Mouse (Mus musculus) midbrain, embryonic 10.5 days (tissue): ENCODE data around the gene Nt5dc1. TPM values are rescaled to one million over a fixed set of nuclear protein-coding genes. Genes with fewer than 3 reads are reported as not detected.

Source experiments
- DNase-seq: peaks from one replicate; pipeline ENCODE4 v3.0.0-alpha.2; 2017; ENCODE audit warnings: low spot score
- H3K27ac ChIP-seq: fragments of 300-500 bp; sonication (generic); replicated peaks from 2 replicates; pipeline ENCODE4 v1.5.1; 2016; ENCODE audit warnings: mild to moderate bottlenecking
- H3K27me3 ChIP-seq: fragments of 300-500 bp; sonication (generic); 2 replicates; pipeline ENCODE4 v1.6.1; 2016; ENCODE audit warnings: low read depth, mild to moderate bottlenecking; ENCODE audit not compliant: poor library complexity, severe bottlenecking
- H3K36me3 ChIP-seq: fragments of 300-500 bp; sonication (generic); 2 replicates; pipeline ENCODE4 v1.6.1; 2016; ENCODE audit warnings: mild to moderate bottlenecking, moderate library complexity
- H3K4me1 ChIP-seq: fragments of 300-500 bp; sonication (generic); 2 replicates; pipeline ENCODE4 v1.6.1; 2016
- H3K4me3 ChIP-seq: fragments of 300-500 bp; sonication (generic); 2 replicates; pipeline ENCODE4 v1.5.1; 2016; ENCODE audit warnings: mild to moderate bottlenecking, moderate library complexity
- H3K9me3 ChIP-seq: fragments of 300-500 bp; sonication (generic); replicated peaks from 2 replicates; pipeline ENCODE4 v1.6.1; 2016; ENCODE audit warnings: mild to moderate bottlenecking
- WGBS: fragments of 180-500 bp; shearing (Covaris S2); methylation state at CpG from one replicate; pipeline ENCODE4 v1.1.7; 2016; 5-methylcytosine and 5-hydroxymethylcytosine counted together
- polyA plus RNA-seq: library from polyadenylated mRNA; unstranded; fragments of >200 nt; fragmentation: Nextera tagmentation; extraction: Ambion mirVana; gene quantifications from 2 replicates; pipeline ENCODE4 v1.2.1, GENCODE M21; 2016

The Nt5dc1 gene
- polyA plus RNA-seq, 1 experiment from 2014 or later = 6.3 TPM

DNA sequence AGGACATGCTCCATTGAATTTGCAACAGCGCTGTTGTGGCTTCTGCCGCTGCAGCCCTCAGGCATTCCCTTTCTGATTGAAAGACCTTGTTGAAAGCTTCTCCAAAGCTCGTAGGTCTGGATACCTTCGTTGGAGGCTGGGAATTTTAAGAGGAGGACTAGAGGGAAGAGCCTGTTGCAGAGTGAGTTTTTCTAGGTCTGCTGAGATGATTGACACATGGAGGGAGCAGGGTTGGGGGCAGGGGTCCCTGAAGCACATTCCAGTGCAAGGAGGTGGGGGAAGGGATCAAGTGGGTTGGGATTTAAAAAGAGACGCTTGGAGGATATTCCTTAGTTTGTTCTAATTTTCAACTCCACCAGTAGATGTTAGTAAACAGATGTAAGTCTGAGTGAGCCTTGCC is 118.0 kb downstream of the Nt5dc1 start:
- 6% methylated on average over 5 of the region's 5 CpGs for WGBS
- DNase-seq = peak; percentile 37
- Histone ChIP-seq H3K4me1 (peaks cover 40% of the 10 kb centered on the region), H3K4me3 (peak overlapping the region; percentile 71), H3K27me3 (0 out of 2 replicates have a peak, but pooled peaks cover 4% of the 10 kb centered on the region), H3K9me3 (no peaks in the 10 kb centered on the region), H3K36me3 (no peaks in the 10 kb centered on the region), H3K27ac (peak overlapping the region; percentile 80)

DNA sequence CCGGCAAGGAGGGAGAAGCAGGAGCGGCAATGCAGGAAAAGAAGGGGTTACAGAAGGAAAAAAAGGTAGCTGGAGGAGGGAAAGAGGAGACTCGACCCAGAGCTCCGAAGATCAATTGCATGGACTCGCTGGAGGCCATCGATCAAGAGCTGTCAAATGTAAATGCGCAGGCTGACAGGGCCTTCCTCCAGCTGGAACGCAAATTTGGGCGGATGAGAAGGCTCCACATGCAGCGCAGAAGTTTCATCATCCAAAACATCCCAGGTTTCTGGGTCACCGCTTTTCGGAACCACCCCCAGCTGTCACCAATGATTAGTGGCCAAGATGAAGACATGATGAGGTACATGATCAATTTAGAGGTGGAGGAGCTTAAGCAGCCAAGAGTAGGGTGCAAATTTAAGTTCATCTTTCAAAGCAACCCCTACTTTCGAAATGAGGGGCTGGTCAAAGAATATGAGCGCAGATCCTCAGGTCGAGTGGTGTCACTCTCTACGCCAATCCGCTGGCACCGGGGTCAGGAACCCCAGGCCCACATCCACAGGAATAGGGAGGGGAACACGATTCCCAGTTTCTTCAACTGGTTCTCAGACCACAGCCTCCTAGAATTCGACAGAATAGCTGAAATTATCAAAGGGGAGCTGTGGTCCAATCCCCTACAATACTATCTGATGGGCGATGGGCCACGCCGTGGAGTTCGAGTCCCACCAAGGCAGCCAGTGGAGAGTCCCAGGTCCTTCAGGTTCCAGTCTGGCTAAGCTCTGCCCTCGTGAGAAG is 120.2 kb downstream of the Nt5dc1 start:
- peak overlapping the region; percentile 71 for H3K4me3 ChIP-seq
- 0 out of 2 replicates have a peak, but pooled peaks cover 4% of the 10 kb centered on the region for H3K27me3 ChIP-seq
- peak overlapping the region; percentile 83 for H3K27ac ChIP-seq
- H3K36me3 ChIP-seq = no peaks in the 10 kb centered on the region
- 51% methylated on average over 25 of the region's 25 CpGs for WGBS
- peaks cover 40% of the 10 kb centered on the region for H3K4me1 ChIP-seq
- no peak for DNase-seq
- no peaks in the 10 kb centered on the region for H3K9me3 ChIP-seq

DNA sequence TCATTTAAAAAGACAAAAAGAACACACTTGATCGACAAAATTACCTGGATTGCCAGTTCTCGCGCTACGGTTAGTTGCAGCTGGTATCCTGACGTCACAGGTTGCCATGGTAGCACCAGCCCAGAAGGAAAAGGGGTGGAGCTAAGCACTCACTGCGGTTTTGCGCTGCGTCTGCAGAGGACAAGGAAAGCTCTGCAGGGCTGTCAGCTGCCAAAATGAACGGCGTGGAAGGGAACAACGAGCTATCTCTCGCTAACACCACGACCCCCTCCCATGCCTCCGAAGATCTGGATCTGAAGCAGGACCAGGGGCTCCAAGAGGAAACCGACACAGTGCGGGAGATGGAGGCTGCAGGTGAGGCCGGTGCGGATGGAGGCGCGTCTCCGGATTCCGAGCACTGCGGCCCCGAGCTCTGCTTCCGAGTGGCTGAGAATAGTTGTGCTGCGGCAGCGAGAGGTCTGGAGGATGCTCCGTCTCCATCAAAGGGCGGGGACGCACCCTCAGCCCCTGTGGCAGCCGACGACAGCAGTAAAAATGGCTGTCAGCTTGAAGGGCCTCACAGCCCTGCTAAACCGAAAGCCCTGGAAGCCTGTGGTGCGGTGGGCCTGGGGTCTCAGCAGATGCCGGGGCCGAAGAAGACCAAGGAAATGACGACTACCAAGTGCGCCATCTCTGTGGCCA is 120.9 kb downstream of the Nt5dc1 start, which contains the start of gene Tspyl4:
Gene Tspyl4 (plus strand): TSS at position 144 of the 681 bp plus-strand sequence.
- Histone ChIP-seq H3K4me3 (peak within 1 kb of the TSS; percentile 71), H3K4me1 (peaks cover 40% of the 10 kb centered on the region), H3K9me3 (no peaks in the 10 kb centered on the region), H3K27ac (peak within 1 kb of the TSS; percentile 83), H3K27me3 (0 out of 2 replicates have a peak, but pooled peaks cover 4% of the 10 kb centered on the region), H3K36me3 (no peaks in the 10 kb centered on the region)
- peak; percentile 92 for DNase-seq
- WGBS = under 1% methylated on average over 38 of the region's 38 CpGs

DNA sequence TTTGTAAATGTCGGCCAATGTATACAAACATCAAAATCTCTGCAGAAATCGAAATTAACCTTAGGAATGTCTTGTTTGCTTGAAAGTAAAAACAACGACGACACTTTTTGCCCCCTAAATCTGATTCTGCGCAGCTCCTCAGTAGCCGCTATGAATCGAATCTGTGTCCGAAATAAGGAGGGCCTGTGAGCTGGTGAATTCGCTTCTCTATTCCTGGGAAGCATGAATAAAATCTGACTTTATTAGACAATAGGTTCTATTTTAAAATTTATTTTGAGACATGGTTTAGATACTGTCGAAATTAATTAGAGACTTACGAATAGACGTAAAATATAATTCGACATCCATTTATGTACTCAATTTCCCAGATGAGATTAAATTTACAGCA is 121.4 kb downstream of the Nt5dc1 start:
- 7% methylated on average over 13 of the region's 13 CpGs for WGBS

GRCm38 (mm10) chr10:34282420-34283238 is 135.7 kb downstream of the Nt5dc1 start:
- peak overlapping the region; percentile 93 for H3K27ac ChIP-seq
- peak; percentile 52 for DNase-seq
- H3K4me3 ChIP-seq = peak overlapping the region; percentile 79
- peaks cover 26% of the 10 kb centered on the region for H3K36me3 ChIP-seq
- H3K4me1 ChIP-seq = peaks cover 32% of the 10 kb centered on the region
- no peaks in the 10 kb centered on the region for H3K9me3 ChIP-seq
- 4% methylated on average over 47 of the region's 47 CpGs for WGBS
- H3K27me3 ChIP-seq = no peaks in the 10 kb centered on the region

More for the DNA sequence above, 121.4 kb downstream of the Nt5dc1 start:
- Histone ChIP-seq H3K27me3 (0 out of 2 replicates have a peak, but pooled peaks cover 4% of the 10 kb centered on the region), H3K36me3 (no peaks in the 10 kb centered on the region), H3K4me1 (peaks cover 40% of the 10 kb centered on the region), H3K27ac (peak overlapping the region; percentile 83), H3K4me3 (peak overlapping the region; percentile 71), H3K9me3 (no peaks in the 10 kb centered on the region)
- DNase-seq = no peak

DNA sequence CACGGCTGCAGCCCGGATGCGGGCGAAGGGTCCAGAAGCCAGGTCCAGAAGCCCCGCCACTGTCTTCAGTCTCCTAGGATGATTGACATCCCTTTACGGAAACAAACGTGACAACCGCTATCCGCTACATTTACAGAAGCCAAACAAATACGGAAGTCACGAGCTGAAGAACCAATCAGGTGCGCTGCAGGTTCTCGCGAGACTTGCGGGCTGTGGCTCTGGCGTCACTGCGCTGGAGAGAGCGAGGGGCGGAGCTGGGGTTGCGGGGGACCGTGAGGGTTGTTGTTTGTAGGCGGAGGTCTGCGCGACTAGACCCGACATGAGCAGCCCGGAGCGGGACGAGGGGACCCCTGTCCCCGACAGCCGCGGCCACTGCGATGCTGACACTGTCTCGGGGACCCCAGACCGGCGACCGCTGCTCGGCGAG is 136.4 kb downstream of the Nt5dc1 start, which contains the start of gene Tspyl1:
Gene Tspyl1 (plus strand): TSS at position 229 of the 427 bp plus-strand sequence.
- no peaks in the 10 kb centered on the region for H3K27me3 ChIP-seq
- H3K4me1 ChIP-seq = peaks cover 32% of the 10 kb centered on the region
- peak within 1 kb of the TSS; percentile 79 for H3K4me3 ChIP-seq
- under 1% methylated on average over 38 of the region's 38 CpGs for WGBS
- no peaks in the 10 kb centered on the region for H3K9me3 ChIP-seq
- peak; percentile 96 for DNase-seq
- peak within 1 kb of the TSS; percentile 93 for H3K27ac ChIP-seq
- H3K36me3 ChIP-seq = peaks cover 20% of the 10 kb centered on the region

DNA sequence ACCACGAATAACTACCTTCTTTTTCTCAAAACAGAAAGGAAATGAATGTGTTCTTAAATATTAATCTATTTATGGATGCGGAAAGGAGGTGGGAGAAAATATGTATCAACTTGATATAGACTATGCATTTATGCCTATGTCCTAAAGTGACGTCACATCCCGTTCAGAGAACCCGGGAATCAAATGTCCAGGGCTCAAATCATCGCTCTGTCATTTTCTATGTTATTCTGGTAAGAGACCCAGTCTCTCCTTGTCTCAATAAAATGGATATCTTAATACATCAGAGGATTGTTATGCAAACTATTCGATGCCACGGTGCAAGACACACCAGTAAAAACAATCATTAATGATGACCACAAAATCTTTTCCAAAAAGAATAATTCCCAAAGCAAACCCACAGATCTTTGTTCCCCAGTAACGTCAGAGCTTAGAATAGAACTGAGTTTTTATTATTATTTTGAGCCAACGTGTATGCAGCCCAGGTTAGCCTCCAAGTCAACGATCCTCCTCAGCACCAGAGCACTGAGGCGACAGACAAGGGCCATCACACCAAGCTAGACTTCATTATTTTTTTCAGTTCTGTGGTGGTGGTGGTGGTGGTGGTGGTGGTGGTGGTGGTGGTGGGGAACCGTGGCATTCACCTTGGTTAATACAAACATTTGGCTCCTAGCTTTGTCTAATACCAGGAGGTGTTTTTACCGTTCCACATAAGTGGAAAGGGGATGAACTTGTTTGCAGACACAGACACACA is 137.0 kb downstream of the Nt5dc1 start:
- Histone ChIP-seq H3K4me3 (peak overlapping the region; percentile 79), H3K4me1 (peaks cover 32% of the 10 kb centered on the region), H3K27ac (peak overlapping the region; percentile 93), H3K27me3 (no peaks in the 10 kb centered on the region), H3K36me3 (peaks cover 15% of the 10 kb centered on the region), H3K9me3 (no peaks in the 10 kb centered on the region)
- DNase-seq = no peak
- WGBS = 24% methylated on average over 14 of the region's 14 CpGs

GRCm38 (mm10) chr10:34280591-34281175 is 137.7 kb downstream of the Nt5dc1 start:
- Histone ChIP-seq H3K27ac (no peak overlapping the region), H3K4me3 (peak overlapping the region; percentile 79), H3K4me1 (peaks cover 32% of the 10 kb centered on the region), H3K36me3 (peaks cover 10% of the 10 kb centered on the region), H3K9me3 (no peaks in the 10 kb centered on the region), H3K27me3 (no peaks in the 10 kb centered on the region)
- 33% methylated on average over 13 of the region's 13 CpGs for WGBS
- DNase-seq = peak; percentile 49

DNA sequence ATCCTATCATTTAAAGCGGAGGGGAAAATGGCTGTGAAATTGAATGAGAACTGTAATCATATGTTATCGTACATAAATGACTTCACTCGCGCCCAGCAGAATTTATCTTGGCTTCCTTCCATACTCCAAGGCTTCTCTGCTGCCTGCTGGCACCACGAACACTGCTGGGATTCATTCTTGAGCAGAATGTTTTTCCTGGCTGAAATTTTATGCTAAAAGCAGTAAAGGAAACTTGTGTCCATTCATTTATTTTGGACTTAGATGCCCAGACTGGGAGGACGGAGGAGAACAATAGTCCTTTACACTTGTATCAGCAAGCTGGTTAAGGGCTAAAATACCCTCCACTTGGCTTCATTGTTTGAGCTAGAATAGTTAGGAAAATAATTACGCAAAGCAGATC is 146.7 kb downstream of the Nt5dc1 start:
- no peaks in the 10 kb centered on the region for H3K27me3 ChIP-seq
- H3K4me1 ChIP-seq = no peaks in the 10 kb centered on the region
- no peak for DNase-seq
- no peak overlapping the region for H3K4me3 ChIP-seq
- WGBS = 79% methylated on average over 7 of the region's 7 CpGs
- no peak overlapping the region for H3K27ac ChIP-seq
- H3K9me3 ChIP-seq = no peaks in the 10 kb centered on the region
- no peaks in the 10 kb centered on the region for H3K36me3 ChIP-seq

- no peaks in the 10 kb centered on the region for H3K36me3 ChIP-seq
- no peaks in the 10 kb centered on the region for H3K9me3 ChIP-seq
- 79% methylated on average over 5 of the region's 5 CpGs for WGBS
Measured at GRCm38 (mm10) chr10:34267312-34268070, 150.9 kb downstream of the Nt5dc1 start.

GRCm38 (mm10) chr10:34265106-34265505 is 153.2 kb downstream of the Nt5dc1 start:
- H3K36me3 ChIP-seq = no peaks in the 10 kb centered on the region
- no peak overlapping the region for H3K27ac ChIP-seq
- no peak for DNase-seq
- 88% methylated on average over 4 of the region's 4 CpGs for WGBS
- H3K27me3 ChIP-seq = no peaks in the 10 kb centered on the region
- H3K4me1 ChIP-seq = no peaks in the 10 kb centered on the region
- no peak overlapping the region for H3K4me3 ChIP-seq
- no peaks in the 10 kb centered on the region for H3K9me3 ChIP-seq

More at GRCm38 (mm10) chr10:34267312-34268070, 150.9 kb downstream of the Nt5dc1 start:
- Histone ChIP-seq H3K4me3 (no peak overlapping the region), H3K27me3 (no peaks in the 10 kb centered on the region), H3K27ac (no peak overlapping the region), H3K4me1 (no peaks in the 10 kb centered on the region)
- DNase-seq = no peak
